Mouse (Mus musculus) neural tube, embryonic 14.5 days (tissue): Measurements from ENCODE around the gene Ddx28. TPM values are rescaled to one million over a fixed set of nuclear protein-coding genes. Genes with fewer than 3 reads are reported as not detected.
"Not testable (repeated sequence)": the region's sequence is repeated elsewhere in the genome, so short reads cannot be mapped to it uniquely, and the experiment has no call there.

ENCODE experiments used
- ATAC-seq: fragments of 200-750 bp; cut with Nextera tagmentation; 2 replicates; pipeline ENCODE4 v1.8.0; 2017; ENCODE audit warnings: low read depth, mild to moderate bottlenecking, moderate TSS enrichment, moderate library complexity
- H3K27ac ChIP-seq: fragments of 300-500 bp; sonication (generic); 2 replicates; pipeline ENCODE4 v1.5.1; 2014; ENCODE audit warnings: low read depth, mild to moderate bottlenecking, control low read depth, low read length, moderate library complexity, mixed read lengths
- H3K27me3 ChIP-seq: fragments of 300-500 bp; sonication (generic); 2 replicates; pipeline ENCODE4 v1.6.1; 2014; ENCODE audit warnings: low read length; ENCODE audit not compliant: control insufficient read depth, insufficient read depth
- H3K36me3 ChIP-seq: fragments of 300-500 bp; sonication (generic); 2 replicates; pipeline ENCODE4 v1.6.1; 2014; ENCODE audit warnings: low read length, mixed read lengths; ENCODE audit not compliant: control insufficient read depth, insufficient read depth
- H3K4me1 ChIP-seq: fragments of 300-500 bp; sonication (generic); 2 replicates; pipeline ENCODE4 v1.6.1; 2014; ENCODE audit warnings: low read length; ENCODE audit not compliant: control insufficient read depth, insufficient read depth
- H3K4me2 ChIP-seq: fragments of 300-500 bp; sonication (generic); 2 replicates; pipeline ENCODE4 v1.6.1; 2014; ENCODE audit warnings: mild to moderate bottlenecking, low read depth, low read length, control low read depth
- H3K4me3 ChIP-seq: fragments of 300-500 bp; sonication (generic); 2 replicates; pipeline ENCODE4 v1.5.1; 2014; ENCODE audit warnings: low read depth, low read length, control low read depth, mixed read lengths
- H3K9ac ChIP-seq: fragments of 300-500 bp; sonication (generic); replicated peaks from 2 replicates; pipeline ENCODE4 v1.6.1; 2014; ENCODE audit warnings: low read depth, mild to moderate bottlenecking, control low read depth, low read length, mixed read lengths
- H3K9me3 ChIP-seq: fragments of 300-500 bp; sonication (generic); 2 replicates; pipeline ENCODE4 v1.6.1; 2016; ENCODE audit warnings: low read length; ENCODE audit not compliant: control insufficient read depth
- WGBS: fragments of 180-500 bp; shearing (Covaris S2); extraction: QIAGEN DNeasy Blood & Tissue Kit; methylation state at CpG from one replicate; pipeline ENCODE4 v1.1.7; 2014; 5-methylcytosine and 5-hydroxymethylcytosine counted together
- polyA plus RNA-seq: library from polyadenylated mRNA; unstranded; fragments of >200 nt; fragmentation: Nextera tagmentation; extraction: Ambion mirVana; gene quantifications from 2 replicates; pipeline ENCODE4 v1.2.1, GENCODE M21; 2014

Ddx28 gene
- polyA plus RNA-seq, 1 experiment from 2014 or later: 23.9 TPM

- no peak for ATAC-seq
- Histone ChIP-seq H3K4me1 (no peaks in the 10 kb centered on the region), H3K27ac (no peak overlapping the region), H3K36me3 (peaks cover 9% of the 10 kb centered on the region), H3K4me3 (no peak overlapping the region), H3K4me2 (no peak overlapping the region), H3K9ac (no peak overlapping the region), H3K27me3 (no peaks in the 10 kb centered on the region), H3K9me3 (no peaks in the 10 kb centered on the region)
Measured at GRCm38 (mm10) chr8:106022483-106022882, 10.8 kb upstream of the Ddx28 start.

GRCm38 (mm10) chr8:106018039-106018438, 6.4 kb upstream of the Ddx28 start:
- H3K9me3 ChIP-seq: no peaks in the 10 kb centered on the region
- ATAC-seq: no peak

GRCm38 (mm10) chr8:106017130-106017529, 5.4 kb upstream of the Ddx28 start:
- Histone ChIP-seq H3K4me1 (peaks cover under 1% of the 10 kb centered on the region; the same call in 1 of the 2 replicates), H3K9me3 (no peaks in the 10 kb centered on the region), H3K36me3 (peaks cover 8% of the 10 kb centered on the region; the same call in 1 of the 2 replicates), H3K4me3 (no peak overlapping the region), H3K9ac (no peak overlapping the region), H3K27ac (no peak overlapping the region), H3K27me3 (no peaks in the 10 kb centered on the region), H3K4me2 (no peak overlapping the region)
- no peak for ATAC-seq
- WGBS: 90% methylated on average over 7 of the region's 7 CpGs

More at GRCm38 (mm10) chr8:106018039-106018438, 6.4 kb upstream of the Ddx28 start:
- H3K9ac ChIP-seq: no peak overlapping the region
- no peak overlapping the region for H3K4me2 ChIP-seq
- H3K27me3 ChIP-seq: no peaks in the 10 kb centered on the region
- peaks cover 8% of the 10 kb centered on the region; the same call in 1 of the 2 replicates for H3K36me3 ChIP-seq
- no peaks in the 10 kb centered on the region for H3K4me1 ChIP-seq
- H3K4me3 ChIP-seq: no peak overlapping the region
- WGBS: 90% methylated on average over 3 of the region's 3 CpGs
- no peak overlapping the region for H3K27ac ChIP-seq

- Histone ChIP-seq H3K27ac (no peak overlapping the region), H3K4me3 (no peak overlapping the region), H3K9ac (no peak overlapping the region), H3K9me3 (no peaks in the 10 kb centered on the region), H3K36me3 (peaks cover 8% of the 10 kb centered on the region; the same call in 1 of the 2 replicates), H3K4me1 (peaks cover 3% of the 10 kb centered on the region; the same call in 1 of the 2 replicates), H3K4me2 (no peak overlapping the region), H3K27me3 (no peaks in the 10 kb centered on the region)
- WGBS: 95% methylated on average over 6 of the region's 6 CpGs
- ATAC-seq: no peak
Measured at GRCm38 (mm10) chr8:106016284-106016683, 4.6 kb upstream of the Ddx28 start.

GRCm38 (mm10) chr8:106012203-106012602, 521 bp upstream of the Ddx28 start:
- H3K9me3 ChIP-seq, ATAC-seq, H3K9ac ChIP-seq, H3K27ac ChIP-seq, H3K36me3 ChIP-seq, H3K27me3 ChIP-seq: not testable (repeated sequence)
- H3K4me2 ChIP-seq: peak overlapping the region; percentile 76
- 86% methylated on average over 8 of the region's 8 CpGs for WGBS
- H3K4me1 ChIP-seq: peaks cover 12% of the 10 kb centered on the region
- peak overlapping the region; percentile 89; the same call in 1 of the 2 replicates for H3K4me3 ChIP-seq

- H3K4me1 ChIP-seq: peaks cover 12% of the 10 kb centered on the region
- H3K4me2 ChIP-seq: peak overlapping the region; percentile 76
- no peaks in the 10 kb centered on the region for H3K9me3 ChIP-seq
- no peaks in the 10 kb centered on the region for H3K27me3 ChIP-seq
- peak overlapping the region; percentile 89 for H3K4me3 ChIP-seq
- ATAC-seq: peak; percentile 97
- H3K27ac ChIP-seq: peak overlapping the region; percentile 72
- under 1% methylated on average over 70 of the region's 74 CpGs for WGBS
- H3K9ac ChIP-seq: peak overlapping the region; percentile 88
- H3K36me3 ChIP-seq: 0 out of 2 replicates have a peak, but pooled peaks cover 3% of the 10 kb centered on the region
Measured at GRCm38 (mm10) chr8:106010748-106011642, 687 bp downstream of the Ddx28 start.

- H3K9me3 ChIP-seq, H3K4me2 ChIP-seq, H3K9ac ChIP-seq, H3K36me3 ChIP-seq, ATAC-seq, H3K27ac ChIP-seq, H3K27me3 ChIP-seq, H3K4me3 ChIP-seq: not testable (repeated sequence)
- H3K4me1 ChIP-seq: peaks cover 12% of the 10 kb centered on the region
- 70% methylated on average over 3 of the region's 3 CpGs for WGBS
Measured at GRCm38 (mm10) chr8:106007891-106008290, 3.8 kb downstream of the Ddx28 start.

- Histone ChIP-seq H3K4me3 (no peak overlapping the region), H3K27ac (no peak overlapping the region), H3K36me3 (no peaks in the 10 kb centered on the region), H3K4me1 (peaks cover 12% of the 10 kb centered on the region), H3K27me3 (no peaks in the 10 kb centered on the region), H3K9ac (no peak overlapping the region), H3K4me2 (no peak overlapping the region), H3K9me3 (no peaks in the 10 kb centered on the region)
- no peak for ATAC-seq
- 78% methylated on average over 3 of the region's 3 CpGs for WGBS
Measured at GRCm38 (mm10) chr8:106007135-106007534, 4.5 kb downstream of the Ddx28 start.

GRCm38 (mm10) chr8:106006413-106006812, 5.3 kb downstream of the Ddx28 start:
- no peaks in the 10 kb centered on the region for H3K9me3 ChIP-seq
- H3K4me1 ChIP-seq: peaks cover 9% of the 10 kb centered on the region
- ATAC-seq: no peak
- H3K4me2 ChIP-seq: no peak overlapping the region
- H3K9ac ChIP-seq: no peak overlapping the region
- no peak overlapping the region for H3K4me3 ChIP-seq
- 88% methylated on average over 4 of the region's 4 CpGs for WGBS
- no peak overlapping the region for H3K27ac ChIP-seq
- H3K27me3 ChIP-seq: no peaks in the 10 kb centered on the region
- no peaks in the 10 kb centered on the region for H3K36me3 ChIP-seq
